Mouse (Mus musculus): ENCODE data around the gene Prokr2. TPM values are rescaled to one million over a fixed set of nuclear protein-coding genes. Genes with fewer than 3 reads are reported as not detected.

Gene Prokr2
- 0.44 and 0.61 TPM in 2 replicates for polyA plus RNA-seq (2021; fragmentation: Nextera tagmentation)
- long read RNA-seq, experiment 1, full-length matches to known transcripts: 3 of 3 reads
- long read RNA-seq, experiment 1, partial matches to known transcripts: 0 of 3 reads
- long read RNA-seq, experiment 1, other reads (novel, unspliced or antisense): 0 of 3 reads
- long read RNA-seq, experiment 2: 0 reads

GRCm38 (mm10) chr2:132385194-132385838, at the start of gene Prokr2:
Prokr2 (minus strand) TSS chr2:132385447.

Other genes with a start within 250 kb of the Prokr2 start
- gene Slc23a2, start 240.3 kb downstream of the Prokr2 start, polyA plus RNA-seq (2021; fragmentation: Nextera tagmentation): 39.2 and 40.0 TPM in 2 replicates
- gene Tmem230, start 137.6 kb downstream of the Prokr2 start, polyA plus RNA-seq (2021; fragmentation: Nextera tagmentation): 55.3 and 65.5 TPM in 2 replicates
- 65.4 and 73.1 TPM in 2 replicates for gene Pcna, start 132.1 kb downstream of the Prokr2 start, polyA plus RNA-seq (2021; fragmentation: Nextera tagmentation)
- 41.0 and 150 TPM in 2 replicates for gene Cds2, start 122.3 kb downstream of the Prokr2 start, polyA plus RNA-seq (2021; fragmentation: Nextera tagmentation)
- 40.8 and 41.0 TPM in 2 replicates for gene Gpcpd1, start 202.3 kb upstream of the Prokr2 start, polyA plus RNA-seq (2021; fragmentation: Nextera tagmentation)

Data from left cerebral cortex, adult 6 months (tissue).